Mouse (Mus musculus) embryo, embryonic 11.5 days (tissue): ENCODE results near the gene Rhob.
"Not testable (repeated sequence)": the region's sequence is repeated elsewhere in the genome, so short reads cannot be mapped to it uniquely, and the experiment has no call there.

ENCODE experiments used
- DNase-seq: peaks from one replicate; pipeline ENCODE4 v3.0.0-alpha.2; 2012; ENCODE audit warnings: low read depth, low spot score

The Rhob gene

DNA sequence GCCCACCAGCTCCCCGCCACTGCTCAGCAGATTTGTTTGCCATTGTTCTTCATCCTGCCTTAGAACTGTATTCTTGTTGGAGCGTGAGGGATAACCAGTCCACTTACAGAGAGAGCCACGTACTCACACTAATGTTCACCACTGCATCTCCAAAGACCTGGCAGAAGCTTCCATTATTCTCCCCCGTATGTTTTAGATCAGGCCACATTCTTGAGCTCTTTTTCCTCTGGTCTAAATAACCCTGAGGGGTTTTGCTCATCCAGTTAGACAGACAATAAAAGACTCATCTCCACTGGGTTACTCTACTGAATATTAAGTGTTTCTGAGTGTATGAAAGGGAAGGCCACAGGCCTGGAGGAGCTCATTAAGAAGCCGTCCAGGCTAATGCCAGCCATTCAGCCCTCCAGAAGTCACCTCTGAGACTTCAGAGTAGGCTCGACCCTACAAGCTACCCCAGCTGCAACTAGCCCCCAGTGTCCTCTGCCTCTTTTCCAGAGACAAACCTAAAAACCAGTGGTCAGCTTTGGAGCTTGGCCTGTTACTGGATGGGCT lies 24.9 kb downstream of the Rhob start:
- no peak for DNase-seq

DNA sequence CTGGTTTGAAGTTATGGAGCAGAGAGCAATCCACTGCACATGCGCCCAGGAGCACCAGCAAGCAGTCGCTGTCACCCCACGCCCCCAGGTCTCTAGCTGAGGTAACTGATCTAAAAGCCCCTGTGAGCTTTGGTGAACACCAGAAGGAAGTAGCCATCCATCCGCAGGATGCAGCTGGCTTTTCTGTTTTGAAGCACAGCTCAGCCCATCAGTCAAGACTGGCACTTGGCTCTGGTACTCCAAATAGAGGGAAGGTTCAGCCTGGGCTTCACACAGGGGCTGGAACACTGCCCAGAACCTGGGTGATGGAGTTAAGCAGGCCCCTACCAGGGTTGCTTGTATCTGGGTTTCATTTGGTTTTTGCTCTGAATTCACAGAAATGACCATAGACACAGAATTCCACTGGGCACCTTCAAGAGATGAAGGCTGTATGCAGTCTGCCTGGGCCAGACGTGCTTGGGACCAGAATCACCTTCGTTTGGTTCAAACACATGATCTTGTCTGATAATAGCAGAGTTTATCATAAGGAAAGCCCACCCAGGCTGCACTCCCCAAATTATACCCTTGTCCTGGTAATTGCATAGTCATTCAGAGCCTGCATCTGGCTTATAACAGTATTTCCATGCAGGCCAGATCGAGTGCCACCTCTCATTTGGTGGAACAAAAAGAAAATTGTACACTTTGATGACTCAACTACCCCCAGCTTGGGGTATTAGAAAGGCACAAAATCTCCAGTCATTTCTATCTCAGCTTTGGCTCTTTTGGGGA lies 27.0 kb downstream of the Rhob start:
- no peak for DNase-seq

DNA sequence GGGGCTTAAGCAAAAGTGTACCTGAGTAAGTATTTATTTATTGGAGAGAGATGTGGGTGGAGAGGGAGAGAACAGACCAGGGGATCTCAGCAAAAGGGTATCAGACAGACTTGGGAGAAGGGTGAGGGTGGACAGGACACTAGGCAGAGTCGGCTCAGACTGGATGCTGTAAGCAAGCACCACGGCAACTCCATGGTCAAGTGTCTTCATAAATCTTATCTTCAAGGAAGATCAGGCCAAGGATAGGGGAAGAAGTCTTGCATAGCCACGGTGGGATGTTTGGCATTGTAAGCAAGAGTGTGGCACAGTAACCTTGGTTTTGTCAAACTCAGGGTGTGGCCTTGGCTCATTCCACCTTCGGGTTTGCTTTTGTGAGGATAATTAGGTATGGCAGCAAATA lies 27.8 kb downstream of the Rhob start:
- DNase-seq, result no peak

DNA sequence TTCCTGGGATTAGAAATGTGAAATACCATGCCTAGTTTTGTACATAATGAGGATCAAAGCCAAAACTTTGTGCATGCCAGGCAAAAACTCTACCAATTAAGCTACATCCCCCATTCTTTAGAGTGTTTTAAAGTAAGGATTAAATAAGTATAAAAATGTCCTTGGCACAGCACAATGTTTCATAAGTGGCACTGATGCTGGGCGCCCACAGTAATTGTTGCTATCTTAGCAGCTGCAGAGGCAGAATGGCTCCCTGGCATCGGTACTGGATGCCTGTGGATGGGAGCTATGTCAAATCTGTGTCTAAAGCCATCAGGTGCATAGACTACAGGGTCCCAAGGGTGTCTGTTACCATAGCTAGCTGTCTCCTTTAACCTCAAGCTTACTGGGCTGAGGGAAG lies 28.8 kb downstream of the Rhob start:
- no peak for DNase-seq

DNA sequence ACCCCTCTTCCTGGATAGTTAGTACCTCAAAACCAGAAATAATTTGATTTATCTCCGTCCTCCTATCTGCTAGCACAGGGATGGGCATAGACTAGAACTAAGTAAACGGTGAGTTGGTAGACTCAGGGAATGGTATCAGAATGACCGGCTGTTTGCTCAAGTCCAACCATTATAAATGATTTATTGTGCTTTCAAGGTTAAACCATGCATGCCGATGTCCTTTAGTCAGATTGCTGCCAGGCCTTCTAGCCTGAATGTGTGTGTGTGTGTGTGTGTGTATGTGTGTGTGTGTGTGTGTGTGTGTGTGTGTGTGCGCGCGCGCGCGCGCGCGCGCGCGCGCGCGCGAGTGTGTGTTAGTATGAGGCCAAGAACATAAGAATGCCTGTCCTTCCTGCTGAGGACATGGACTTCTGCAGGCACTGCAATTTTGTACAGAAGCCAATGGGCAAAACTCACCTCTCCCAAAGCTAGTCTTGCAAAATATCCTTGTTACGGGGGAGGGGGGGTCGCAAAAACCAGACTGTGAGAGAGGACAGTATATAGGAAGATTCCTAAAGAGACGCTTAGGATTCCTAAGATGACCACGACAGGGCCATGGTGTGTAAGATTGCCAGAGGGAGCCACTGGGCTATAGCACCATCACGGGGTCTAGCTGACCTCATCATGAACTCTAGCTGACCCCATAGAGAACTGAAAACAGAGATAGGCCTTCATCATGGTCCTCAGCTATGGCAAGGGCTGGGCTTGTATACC lies 29.9 kb downstream of the Rhob start:
- DNase-seq, result no peak

DNA sequence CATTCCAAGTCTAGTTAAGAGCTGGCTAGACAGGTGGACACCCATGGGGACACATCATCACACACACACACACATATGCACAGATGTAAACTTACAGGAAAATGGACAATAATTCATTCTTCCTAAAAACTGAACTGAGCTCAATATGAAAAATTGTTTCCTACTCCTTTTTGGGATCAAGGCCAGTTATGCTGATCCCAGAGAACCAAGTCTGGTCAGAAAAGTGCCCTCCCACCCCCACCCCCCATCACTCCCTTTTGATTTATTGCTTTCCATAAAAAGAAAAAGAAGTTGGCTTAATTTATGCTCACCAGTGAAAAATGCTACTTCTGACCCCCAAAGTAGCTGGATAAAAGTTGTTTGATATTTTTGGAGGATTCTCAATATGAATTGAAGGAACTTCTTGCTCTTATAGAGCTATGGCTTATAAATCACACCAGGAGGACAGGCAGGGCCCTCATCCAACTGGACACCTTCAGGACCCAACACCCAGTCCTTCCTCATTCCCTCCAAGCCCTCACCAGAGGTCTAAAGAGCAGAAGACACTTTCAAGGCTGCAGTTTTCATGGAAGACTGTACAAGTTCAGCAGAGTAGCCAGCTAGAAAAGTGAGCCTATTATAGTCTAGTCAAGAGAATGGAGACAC lies 31.5 kb downstream of the Rhob start:
- no peak for DNase-seq

DNA sequence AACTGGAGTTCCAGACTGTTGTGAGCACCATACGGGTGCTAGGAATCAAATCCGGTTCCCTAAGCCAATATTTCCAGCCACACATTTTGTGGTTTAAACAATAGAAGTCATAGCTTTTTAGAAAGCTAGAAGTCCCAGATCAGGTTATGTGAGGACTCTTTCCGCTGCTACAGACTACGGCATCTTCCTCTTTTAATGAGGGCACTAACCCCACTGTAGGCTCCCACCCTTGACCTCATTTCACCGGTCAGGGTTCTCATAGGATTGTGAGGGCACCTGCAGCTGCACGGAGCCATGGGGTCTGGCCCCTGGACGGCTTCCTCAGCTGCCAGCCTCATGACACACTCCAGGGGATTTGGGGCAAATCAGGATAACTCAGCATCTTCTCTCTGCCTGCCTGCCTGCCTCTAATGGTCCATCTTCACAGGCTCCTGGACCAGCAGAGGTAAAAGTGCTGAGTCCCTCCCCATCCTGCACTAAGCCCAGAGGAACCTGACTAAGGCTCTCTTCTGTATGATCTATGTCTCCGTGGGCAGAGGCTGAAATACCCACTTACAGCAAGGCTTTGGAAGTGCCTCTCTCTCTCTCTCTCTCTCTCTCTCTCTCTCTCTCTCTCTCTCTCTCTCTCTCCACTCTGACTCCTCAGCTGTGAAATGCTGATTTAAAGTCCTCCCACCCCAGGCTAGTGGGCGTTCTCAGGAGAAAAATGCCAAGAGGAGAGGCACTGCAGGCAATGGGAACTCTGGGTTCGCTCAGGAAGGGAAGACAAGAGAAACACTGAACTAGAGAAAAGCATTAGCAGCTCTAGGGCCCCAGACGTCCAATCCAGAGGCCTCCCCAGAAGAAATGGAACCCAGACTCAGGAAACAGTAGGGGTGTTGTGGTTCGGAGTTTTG lies 32.5 kb downstream of the Rhob start:
- DNase-seq, result no peak

DNA sequence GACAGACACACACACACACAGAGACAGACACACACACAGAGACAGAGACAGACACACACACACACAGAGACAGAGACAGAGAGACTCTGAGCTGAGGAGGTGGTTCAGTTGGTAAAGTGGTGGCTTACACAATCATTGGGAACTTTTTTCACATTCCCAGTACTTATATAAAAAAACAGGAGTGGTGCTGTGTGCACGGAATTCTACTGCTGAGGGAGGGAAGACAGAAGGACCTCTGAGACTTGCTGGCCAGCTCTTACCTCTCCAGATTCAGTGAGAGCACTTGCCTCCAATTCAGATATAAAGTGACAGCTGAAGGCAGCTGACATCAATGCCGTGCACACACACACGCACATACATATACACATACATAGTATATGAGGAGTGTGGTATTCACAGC lies 34.1 kb downstream of the Rhob start:
- no peak for DNase-seq

DNA sequence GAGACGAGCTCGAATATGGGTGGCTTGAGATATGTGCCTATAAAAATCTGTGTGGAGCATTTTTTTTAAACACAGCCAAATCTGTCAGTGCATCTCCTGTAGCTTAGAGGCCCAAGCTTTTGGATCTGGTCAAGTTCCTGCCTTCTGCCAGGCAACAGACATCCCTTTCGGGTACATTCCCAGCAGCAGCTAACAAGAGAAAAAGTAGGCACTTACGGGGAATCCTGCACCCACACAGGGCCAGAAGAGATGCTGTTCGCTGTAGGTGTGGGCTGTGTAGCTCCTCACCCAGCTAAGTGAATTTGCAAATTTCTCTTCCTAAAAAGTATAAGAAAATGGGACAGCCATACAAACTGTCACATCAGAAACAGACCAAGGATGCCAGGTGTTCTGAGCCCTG lies 34.8 kb downstream of the Rhob start:
- DNase-seq, result no peak

DNA sequence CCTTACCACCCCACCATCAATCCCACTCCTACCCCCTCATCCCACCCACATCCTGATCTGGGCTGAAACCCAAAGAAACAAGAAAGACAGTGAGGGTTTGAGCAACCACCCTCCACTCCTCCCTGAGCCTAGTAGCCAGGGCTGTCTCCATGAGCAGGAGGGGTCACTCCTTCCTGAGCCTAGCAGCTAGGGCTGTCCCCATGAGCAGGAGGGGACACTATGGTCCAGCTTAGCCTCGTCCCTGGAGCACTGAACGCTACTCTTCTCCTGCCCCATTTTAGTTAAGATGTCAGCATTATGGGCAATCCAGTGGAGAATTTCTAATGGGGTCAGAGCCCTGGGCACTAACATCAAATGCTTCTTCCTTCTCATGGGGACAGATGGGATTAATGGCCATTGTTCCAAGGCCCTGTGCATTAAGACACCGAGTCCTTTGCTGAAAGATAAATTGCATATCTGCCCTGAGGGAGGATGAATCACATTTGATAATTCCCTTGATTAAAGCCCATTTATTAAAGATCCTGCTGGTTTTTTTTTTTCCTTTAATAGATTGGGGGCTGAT lies 36.1 kb downstream of the Rhob start:
- no peak for DNase-seq

DNA sequence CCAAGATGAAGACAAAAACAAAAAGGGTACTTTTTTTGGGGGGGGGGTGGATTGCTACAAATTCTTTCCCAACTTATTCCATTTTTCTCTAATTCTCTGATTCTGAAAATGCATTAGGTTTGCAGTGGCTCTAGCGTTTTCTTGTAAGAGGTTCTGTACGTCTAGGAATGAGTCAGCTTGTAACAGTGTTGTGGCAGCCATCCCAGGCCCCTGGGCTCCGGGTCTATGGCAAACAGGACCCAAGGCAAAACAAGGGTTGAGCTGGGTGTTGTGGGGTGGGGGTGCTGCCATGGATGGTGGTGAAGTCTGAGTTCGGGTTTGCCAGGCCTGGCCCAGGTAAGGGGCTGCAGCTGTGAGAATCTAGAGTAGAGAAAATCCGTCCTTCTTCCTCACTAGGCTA lies 37.3 kb downstream of the Rhob start:
- DNase-seq, result no peak

DNA sequence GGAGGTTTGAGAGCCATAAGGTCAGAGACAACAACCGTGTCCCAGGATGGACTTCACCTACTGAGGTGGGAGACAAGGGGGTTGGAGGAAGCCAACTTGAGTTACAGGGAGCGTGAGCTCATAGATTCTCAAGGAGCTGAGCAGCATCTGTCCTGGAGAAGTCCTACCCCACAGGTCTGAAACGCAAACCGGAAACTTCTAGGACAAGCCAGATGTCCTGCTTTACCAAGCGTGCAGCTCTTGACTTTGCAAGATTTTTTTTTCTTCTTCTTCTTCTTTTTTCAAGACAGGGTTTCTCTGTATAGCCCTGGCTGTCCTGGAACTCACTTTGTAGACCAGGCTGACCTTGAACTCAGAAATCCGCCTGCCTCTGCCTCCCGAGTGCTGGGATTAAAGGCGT lies 38.2 kb downstream of the Rhob start:
- not testable (repeated sequence) for DNase-seq

DNA sequence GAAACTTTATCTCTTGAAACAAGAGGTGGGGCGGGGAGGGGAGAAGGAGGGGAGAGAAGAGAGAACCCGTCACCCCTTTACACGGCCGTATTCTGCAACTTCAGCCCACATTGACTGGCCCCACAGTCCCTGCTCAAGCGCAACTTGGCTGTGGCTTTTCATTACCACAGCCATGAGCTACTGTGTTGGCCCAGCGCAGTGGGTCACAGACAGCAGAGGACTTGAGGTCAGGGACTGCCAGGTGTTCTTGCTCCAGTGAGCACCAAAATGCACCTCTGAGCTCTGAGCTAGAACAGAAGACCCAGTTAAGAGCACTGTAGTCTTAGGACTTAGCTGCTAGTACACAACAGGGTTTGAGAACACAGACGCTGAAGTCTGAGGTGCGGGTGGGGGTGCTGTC lies 41.4 kb downstream of the Rhob start:
- DNase-seq, result no peak

DNA sequence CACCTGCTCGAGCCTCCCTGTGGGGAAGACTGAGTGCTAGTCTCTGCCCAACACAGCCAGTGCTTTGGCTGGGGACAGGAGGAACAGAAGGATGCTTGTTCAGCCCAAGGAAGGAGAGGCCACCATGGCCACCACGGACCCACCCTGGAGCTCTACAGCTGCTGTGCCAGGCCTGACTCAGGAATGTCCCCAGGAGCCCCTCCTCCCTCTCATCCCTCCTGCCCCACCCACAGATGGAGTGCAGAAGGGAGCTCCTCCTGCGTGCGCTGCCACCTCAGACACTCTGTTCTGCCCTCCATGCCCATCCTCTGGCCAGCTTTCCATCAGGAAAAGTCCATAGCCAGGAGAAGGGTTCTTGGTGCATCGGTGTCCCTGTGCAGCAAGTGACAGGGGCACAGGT lies 42.8 kb downstream of the Rhob start:
- no peak for DNase-seq

DNA sequence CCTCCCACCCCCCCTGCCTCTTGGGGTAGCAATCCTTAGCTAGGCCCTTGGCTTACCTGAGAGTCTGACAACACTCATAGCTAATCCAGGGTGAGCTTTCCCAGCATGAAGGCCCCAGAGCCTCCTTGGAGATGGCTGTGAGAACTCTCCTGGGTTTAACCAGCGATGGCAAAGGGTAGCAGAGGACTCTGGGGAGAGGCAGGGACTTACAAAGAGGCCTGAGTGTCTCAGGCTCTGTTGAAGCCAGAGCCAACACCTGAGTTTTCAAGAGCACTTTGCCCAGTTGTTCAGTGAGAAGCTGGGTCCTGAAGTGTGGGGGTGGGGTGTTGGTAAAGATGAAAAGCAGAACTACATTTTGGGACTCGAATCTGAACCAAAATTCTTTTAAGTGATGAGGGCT lies 44.8 kb downstream of the Rhob start:
- DNase-seq, result no peak

DNA sequence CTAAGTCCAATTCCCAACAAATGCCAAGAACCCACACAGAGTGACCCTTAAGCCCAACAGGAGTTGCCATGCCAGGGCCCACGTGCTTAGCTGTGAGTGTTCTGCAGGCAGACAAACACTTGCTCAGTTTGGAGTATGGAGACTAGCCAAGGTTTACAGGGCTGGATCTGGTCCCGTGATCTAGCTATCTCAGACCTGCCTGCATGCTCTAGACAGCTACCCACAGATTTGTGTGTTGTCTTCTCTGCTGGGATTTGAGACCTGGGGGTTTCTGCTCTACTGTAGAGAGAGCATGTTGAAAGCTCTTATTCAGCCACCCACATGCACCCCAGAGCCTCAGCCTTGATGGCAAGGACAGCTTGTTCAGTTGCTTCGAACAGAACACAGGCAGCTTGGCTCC lies 45.3 kb downstream of the Rhob start:
- no peak for DNase-seq

DNA sequence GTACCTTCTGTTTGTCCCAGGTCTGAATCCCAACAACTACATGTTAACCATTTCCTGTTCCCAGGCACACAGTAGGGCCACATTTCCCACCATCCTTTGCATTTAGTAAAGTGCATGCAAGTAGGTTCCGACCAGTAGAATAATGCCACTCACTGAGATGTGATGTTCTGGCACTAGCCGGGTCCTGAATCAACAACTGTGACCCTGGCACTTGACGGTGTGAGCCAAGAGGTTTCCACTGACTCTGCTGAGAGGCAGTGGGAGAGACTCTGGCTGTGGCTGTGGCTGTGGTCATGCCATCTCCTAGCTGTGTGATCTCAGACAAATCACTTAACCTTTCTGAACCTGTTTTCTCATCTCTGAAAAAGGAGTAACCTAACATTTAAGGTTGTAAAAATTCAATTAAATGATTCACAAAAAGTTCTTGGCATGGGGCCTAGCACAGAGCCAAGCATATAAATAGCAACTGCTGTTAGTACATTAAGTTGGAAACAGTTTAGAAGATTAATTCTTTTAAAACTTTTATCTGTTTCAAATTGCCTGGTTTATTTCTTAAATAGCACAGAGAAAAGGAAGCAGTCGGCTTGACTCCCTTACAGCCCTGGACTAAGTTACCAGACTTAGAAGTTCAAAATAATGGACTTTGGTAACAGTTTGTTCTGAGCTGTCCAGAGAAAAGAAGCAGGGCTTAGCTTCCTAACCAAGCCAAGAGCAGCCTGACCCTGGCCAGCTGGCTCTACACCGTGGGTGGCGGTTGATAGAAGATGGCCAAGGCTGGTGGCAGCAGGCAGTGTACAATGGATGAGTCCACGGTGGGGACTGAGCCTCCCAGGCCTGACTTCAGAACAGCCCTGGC lies 46.8 kb downstream of the Rhob start:
- DNase-seq, result no peak

DNA sequence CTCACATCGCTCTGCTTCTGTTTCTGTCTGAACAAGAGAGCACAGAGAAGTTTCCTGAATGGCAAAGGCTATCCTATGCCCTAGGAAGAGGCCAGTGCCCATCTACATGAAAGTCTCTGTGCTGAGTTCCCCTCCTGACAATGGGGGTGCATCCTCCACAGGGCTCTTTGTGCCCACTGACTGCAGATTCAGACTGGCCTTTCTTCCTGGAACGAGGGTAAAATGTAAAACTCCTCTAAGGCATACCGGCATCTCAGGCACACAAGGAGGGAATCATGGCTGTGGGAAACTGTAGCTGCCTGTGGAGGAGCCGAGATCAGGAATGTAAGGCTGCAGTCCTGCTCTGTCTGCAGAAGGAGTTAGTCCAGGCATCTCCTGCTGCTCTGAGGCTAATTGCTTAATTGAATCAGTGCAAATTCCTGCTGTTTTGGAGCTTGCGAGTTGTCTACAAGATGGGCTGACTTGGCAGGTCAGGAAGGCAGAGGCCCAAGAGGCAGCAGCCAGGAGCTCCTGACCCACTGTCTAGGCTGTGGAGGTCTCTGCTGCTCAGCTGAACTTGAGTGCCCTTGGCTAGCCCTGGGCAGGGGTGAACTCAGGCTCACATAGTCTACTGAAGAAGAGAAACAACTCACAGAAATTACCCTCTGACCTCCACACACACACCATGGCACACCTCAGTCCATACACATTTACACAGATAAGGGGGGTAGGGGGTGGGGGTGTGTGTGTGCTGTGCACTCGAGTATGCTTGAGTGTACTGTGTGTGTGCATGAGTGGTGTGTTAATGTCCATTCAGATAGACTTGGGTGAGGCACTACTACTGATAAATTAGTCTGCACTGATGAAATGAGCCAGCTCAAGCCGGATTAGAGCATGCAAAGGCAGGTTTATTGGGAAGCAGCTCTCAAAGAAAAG lies 48.0 kb downstream of the Rhob start:
- no peak for DNase-seq

DNA sequence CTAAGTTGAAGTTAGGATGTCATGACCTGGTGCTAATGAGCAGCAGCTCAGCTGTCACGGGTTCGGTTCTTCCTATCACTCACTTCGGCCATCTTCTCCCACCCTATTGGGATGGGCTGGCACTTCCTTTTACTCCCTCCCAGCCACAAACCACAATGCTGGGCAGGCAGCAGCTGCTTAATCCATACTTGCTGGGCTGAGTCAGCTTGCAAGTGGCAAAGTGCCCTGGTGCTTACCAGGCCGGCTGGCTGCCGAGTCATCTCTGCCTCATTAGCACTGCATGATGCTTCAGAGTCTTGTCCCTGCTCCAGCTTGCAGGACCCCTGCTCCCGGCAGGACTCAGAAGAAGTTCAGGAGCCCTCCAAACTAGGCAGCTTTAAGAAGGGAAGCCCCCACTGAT lies 49.2 kb downstream of the Rhob start:
- no peak for DNase-seq
